29 mouse cellular contexts compared by ENCODE assay signal in the genomic region with DNA sequence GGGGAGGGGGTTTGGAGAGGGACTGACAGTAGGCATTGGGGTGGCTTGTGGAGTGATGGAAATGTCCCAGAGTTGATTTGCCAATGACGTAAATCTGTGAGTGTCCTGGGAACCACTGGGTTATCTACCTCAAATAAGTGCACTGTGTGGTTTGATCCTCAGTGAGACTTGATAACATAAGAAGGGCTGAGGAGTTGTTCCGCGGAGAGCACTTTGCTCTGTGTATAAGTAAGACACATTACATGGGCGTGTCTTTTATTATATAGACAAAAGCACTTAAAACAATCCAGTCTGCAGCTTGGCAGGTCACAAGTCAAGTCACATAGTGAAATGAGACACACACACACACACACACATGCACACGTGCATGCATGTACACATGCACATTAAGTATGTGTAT.
"Had no signal": no experiment of that assay in that cellular context is flagged by ENCODE, and none has a peak within 500 bp of the region (broad histone marks: within the 10 kb centered on the region; RNA-seq: fewer than 3 reads in every experiment).

No protein-coding gene starts in this region.

- H3K4me2 ChIP-seq: embryonic facial prominence, embryonic 12.5 days; embryonic facial prominence, embryonic 13.5 days; embryonic facial prominence, embryonic 15.5 days; forebrain, embryonic 12.5 days; forebrain, embryonic 13.5 days; forebrain, embryonic 15.5 days had no signal

- H3K36me3 ChIP-seq: embryonic facial prominence, embryonic 10.5 days; embryonic facial prominence, embryonic 12.5 days; embryonic facial prominence, embryonic 13.5 days; embryonic facial prominence, embryonic 15.5 days; forebrain, embryonic 10.5 days; forebrain, embryonic 12.5 days; forebrain, embryonic 15.5 days had no signal

- H3K4me3 ChIP-seq: embryonic facial prominence, embryonic 10.5 days; embryonic facial prominence, embryonic 12.5 days; embryonic facial prominence, embryonic 13.5 days; embryonic facial prominence, embryonic 15.5 days; erythroblast, embryonic 14.5 days; forebrain, embryonic 10.5 days; forebrain, embryonic 12.5 days; forebrain, embryonic 13.5 days; forebrain, embryonic 15.5 days; gastrocnemius, adult 2 months; heart, adult 2 months had no signal

- H3K9me3 ChIP-seq: embryonic facial prominence, embryonic 10.5 days; embryonic facial prominence, embryonic 12.5 days; embryonic facial prominence, embryonic 13.5 days; embryonic facial prominence, embryonic 15.5 days; forebrain, embryonic 10.5 days; forebrain, embryonic 12.5 days; forebrain, embryonic 13.5 days; forebrain, embryonic 15.5 days had no signal

- H3K9ac ChIP-seq: embryonic facial prominence, embryonic 12.5 days; embryonic facial prominence, embryonic 13.5 days; embryonic facial prominence, embryonic 15.5 days; forebrain, embryonic 12.5 days; forebrain, embryonic 13.5 days; forebrain, embryonic 15.5 days; forebrain, postnatal 0 days had no signal

- ATAC-seq: forebrain, embryonic 13.5 days; forebrain, embryonic 14.5 days; forebrain, embryonic 15.5 days; forebrain, embryonic 16.5 days; forebrain, postnatal 0 days had no signal

- H3K4me1 ChIP-seq: embryonic facial prominence, embryonic 12.5 days; forebrain, embryonic 10.5 days; forebrain, embryonic 12.5 days; forebrain, embryonic 13.5 days; forebrain, embryonic 15.5 days had no signal

- H3K27ac ChIP-seq: embryonic facial prominence, embryonic 10.5 days; embryonic facial prominence, embryonic 12.5 days; embryonic facial prominence, embryonic 13.5 days; embryonic facial prominence, embryonic 15.5 days; forebrain, embryonic 10.5 days; forebrain, embryonic 12.5 days; forebrain, embryonic 13.5 days; forebrain, embryonic 15.5 days; gastrocnemius, adult 2 months; heart, adult 2 months had no signal

- H3K27me3 ChIP-seq: embryonic facial prominence, embryonic 12.5 days; embryonic facial prominence, embryonic 13.5 days; embryonic facial prominence, embryonic 15.5 days; forebrain, embryonic 12.5 days; forebrain, embryonic 13.5 days; forebrain, embryonic 15.5 days had no signal

- DNase-seq: cerebellum, adult 2 months; cerebellum, adult 8-10 months; cerebellum, adult 9-10 months; cerebellum, adult 9-11 months; cerebellum, postnatal 10 days; cerebellum, postnatal 14 days; cerebellum, postnatal 25 days; cerebellum, postnatal 36 days; embryo, embryonic 11 days; forebrain, postnatal 0 days; gastrocnemius, adult 2 months; gastrocnemius, postnatal 10 days; gastrocnemius, postnatal 14 days; gastrocnemius, postnatal 25 days; gastrocnemius, postnatal 36 days; heart, adult 11 months; heart, adult 18-20 months; heart, adult 2 months had no signal
